Mouse (Mus musculus) cerebellum, adult 2 months (tissue): ENCODE measurements around the gene Trp53.

Experiments used
- CTCF ChIP-seq: fragments of 200-500 bp; IDR thresholded peaks from 2 replicates; pipeline ENCODE4 v1.5.1; 2011; ENCODE audit warnings: low read depth, mild to moderate bottlenecking, control low read depth, low read length, moderate library complexity, borderline replicate concordance; ENCODE audit not compliant: insufficient read depth
- POLR2A ChIP-seq: fragments of 200-500 bp; IDR thresholded peaks from 2 replicates; pipeline ENCODE4 v1.6.1; 2011; ENCODE audit warnings: low read length, control low read depth, borderline replicate concordance; ENCODE audit not compliant: insufficient read depth

GRCm38 (mm10) chr11:69591424-69591823 lies 11.3 kb downstream of the Trp53 start:
- TF ChIP-seq CTCF (no peak), POLR2A (no peak)
